Mouse (Mus musculus) cerebellum, adult 11-12 months (tissue): ENCODE measurements at regions not wholly inside any gene's neighbourhood (a gene's known extent, or its start where the extent isn't known, plus 50 kb on each side); places are given as distances from the start of the nearest gene placed in this dataset.
"Not testable (repeated sequence)": the region's sequence is repeated elsewhere in the genome, so short reads cannot be mapped to it uniquely, and the experiment has no call there.

Experiments used
- DNase-seq: peaks from one replicate; pipeline ENCODE4 v3.0.0; 2022

- no peak for DNase-seq
These were observed 235.5 kb downstream of the Snx19 start for GRCm38 (mm10) chr9:30662456-30662855.

- DNase-seq = no peak
These were observed 227.1 kb downstream of the Snx19 start for GRCm38 (mm10) chr9:30653961-30654360.

- no peak for DNase-seq
These were observed 226.3 kb downstream of the Snx19 start for GRCm38 (mm10) chr9:30653210-30653609.

GRCm38 (mm10) chr9:30649392-30650054 lies 222.6 kb downstream of the Snx19 start:
- DNase-seq = no peak

GRCm38 (mm10) chr9:30633741-30634470 lies 207.0 kb downstream of the Snx19 start:
- no peak for DNase-seq

GRCm38 (mm10) chr9:30632164-30633146 lies 205.5 kb downstream of the Snx19 start:
- DNase-seq = no peak

GRCm38 (mm10) chr9:30625635-30626034 lies 198.7 kb downstream of the Snx19 start:
- DNase-seq = no peak

- DNase-seq = no peak
These were observed 198.2 kb downstream of the Snx19 start for GRCm38 (mm10) chr9:30625090-30625489.

- no peak for DNase-seq
These were observed 197.6 kb downstream of the Snx19 start for GRCm38 (mm10) chr9:30624481-30624880.

- peak; percentile 2 for DNase-seq
These were observed 192.4 kb downstream of the Snx19 start for GRCm38 (mm10) chr9:30619325-30619724.

GRCm38 (mm10) chr9:30618181-30618580 lies 191.3 kb downstream of the Snx19 start:
- no peak for DNase-seq

- DNase-seq = no peak
These were observed 186.8 kb downstream of the Snx19 start for GRCm38 (mm10) chr9:30613715-30614114.

GRCm38 (mm10) chr9:30613003-30613552 lies 186.2 kb downstream of the Snx19 start:
- DNase-seq = no peak

GRCm38 (mm10) chr9:30610328-30610727 lies 183.4 kb downstream of the Snx19 start:
- no peak for DNase-seq

- no peak for DNase-seq
These were observed 172.8 kb downstream of the Snx19 start for GRCm38 (mm10) chr9:30599756-30600155.

- no peak for DNase-seq
These were observed 170.8 kb downstream of the Snx19 start for GRCm38 (mm10) chr9:30597691-30598090.

- not testable (repeated sequence) for DNase-seq
These were observed 170.2 kb downstream of the Snx19 start for GRCm38 (mm10) chr9:30597092-30597491.

GRCm38 (mm10) chr9:30592601-30593000 lies 165.7 kb downstream of the Snx19 start:
- DNase-seq = no peak

- DNase-seq = no peak
These were observed 164.3 kb downstream of the Snx19 start for GRCm38 (mm10) chr9:30591246-30591645.

GRCm38 (mm10) chr9:30590661-30591179 lies 163.8 kb downstream of the Snx19 start:
- DNase-seq = no peak

GRCm38 (mm10) chr9:30581271-30581821 lies 154.4 kb downstream of the Snx19 start:
- no peak for DNase-seq

GRCm38 (mm10) chr9:30580500-30580899 lies 153.6 kb downstream of the Snx19 start:
- no peak for DNase-seq
